Mouse (Mus musculus) heart, embryonic 15.5 days (tissue): ENCODE results near the gene Rora. TPM values are rescaled to one million over a fixed set of nuclear protein-coding genes. Genes with fewer than 3 reads are reported as not detected.
A peak's percentile ranks its signal among the peaks of the same experiment; 100 is the strongest.

Experiments
- ATAC-seq: fragments of 200-750 bp; cut with Nextera tagmentation; replicated peaks from 2 replicates; pipeline ENCODE4 v1.8.0; 2017; ENCODE audit warnings: low read depth, moderate TSS enrichment; ENCODE audit not compliant: insufficient number of reproducible peaks, insufficient read depth, low FRiP score
- H3K27ac ChIP-seq: fragments of 300-500 bp; sonication (generic); 2 replicates; pipeline ENCODE4 v1.5.1; 2015; ENCODE audit warnings: mild to moderate bottlenecking, inconsistent platforms
- H3K27me3 ChIP-seq: fragments of 300-500 bp; sonication (generic); 2 replicates; pipeline ENCODE4 v1.6.1; 2015; ENCODE audit warnings: inconsistent platforms
- H3K36me3 ChIP-seq: fragments of 300-500 bp; sonication (generic); 2 replicates; pipeline ENCODE4 v1.6.1; 2015; ENCODE audit warnings: mild to moderate bottlenecking, inconsistent platforms
- H3K4me1 ChIP-seq: fragments of 300-500 bp; sonication (generic); replicated peaks from 2 replicates; pipeline ENCODE4 v1.6.1; 2015; ENCODE audit warnings: inconsistent platforms
- H3K4me2 ChIP-seq: fragments of 300-500 bp; sonication (generic); 2 replicates; pipeline ENCODE4 v1.6.1; 2015; ENCODE audit warnings: inconsistent platforms, mild to moderate bottlenecking, moderate library complexity
- H3K4me3 ChIP-seq: fragments of 300-500 bp; sonication (generic); 2 replicates; pipeline ENCODE4 v1.5.1; 2015; ENCODE audit warnings: mild to moderate bottlenecking, inconsistent platforms
- H3K9ac ChIP-seq: fragments of 300-500 bp; sonication (generic); 2 replicates; pipeline ENCODE4 v1.6.1; 2015; ENCODE audit warnings: mild to moderate bottlenecking, inconsistent platforms
- H3K9me3 ChIP-seq: fragments of 300-500 bp; sonication (generic); replicated peaks from 2 replicates; pipeline ENCODE4 v1.6.1; 2016; ENCODE audit warnings: inconsistent platforms
- WGBS: fragments of 180-500 bp; shearing (Covaris S2); methylation state at CpG from one replicate; pipeline ENCODE4 v1.1.7; 2015; ENCODE audit warnings: mixed read lengths; 5-methylcytosine and 5-hydroxymethylcytosine counted together
- polyA plus RNA-seq: library from polyadenylated mRNA; unstranded; fragments of >200 nt; fragmentation: Nextera tagmentation; extraction: Ambion mirVana; gene quantifications from 2 replicates; pipeline ENCODE4 v1.2.1, GENCODE M21; 2015

Rora gene
- polyA plus RNA-seq, 1 experiment from 2014 or later: 7.3 TPM

DNA sequence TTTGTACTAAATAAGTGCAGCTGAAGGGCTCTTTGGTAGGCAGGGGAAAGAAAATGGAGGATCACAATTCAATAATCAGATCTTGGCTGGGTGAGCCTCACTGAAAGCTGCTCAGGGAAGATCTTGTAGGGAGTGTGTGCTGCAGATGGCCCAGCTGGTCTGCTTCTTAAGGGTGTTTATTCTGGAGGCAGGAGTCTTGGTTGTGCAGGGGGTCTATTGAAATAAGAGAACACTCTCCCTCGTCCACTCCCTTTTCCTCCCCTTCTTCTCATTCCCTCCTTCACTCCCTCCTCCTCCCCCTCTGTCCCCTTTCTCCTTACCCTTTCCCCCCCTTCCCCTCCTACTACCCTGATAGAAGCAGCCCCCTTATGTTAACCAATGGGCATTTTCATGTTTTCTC lies 167.8 kb downstream of the Rora start:
- Histone ChIP-seq H3K9me3 (no peaks in the 10 kb centered on the region), H3K27ac (no peak overlapping the region), H3K36me3 (no peaks in the 10 kb centered on the region), H3K4me3 (no peak overlapping the region), H3K4me2 (no peak overlapping the region), H3K27me3 (no peaks in the 10 kb centered on the region), H3K4me1 (no peaks in the 10 kb centered on the region), H3K9ac (no peak overlapping the region)
- ATAC-seq: no peak
- WGBS: 59% methylated on average over 1 of the region's 1 CpGs

- Histone ChIP-seq H3K27me3 (no peaks in the 10 kb centered on the region), H3K9ac (no peak overlapping the region), H3K36me3 (no peaks in the 10 kb centered on the region), H3K4me2 (no peak overlapping the region), H3K9me3 (no peaks in the 10 kb centered on the region), H3K4me3 (no peak overlapping the region), H3K4me1 (no peaks in the 10 kb centered on the region), H3K27ac (no peak overlapping the region)
- ATAC-seq: no peak
- 90% methylated on average over 5 of the region's 5 CpGs for WGBS
These were observed 169.7 kb downstream of the Rora start for GRCm38 (mm10) chr9:68823292-68823691.

GRCm38 (mm10) chr9:68825107-68825506 lies 171.5 kb downstream of the Rora start:
- Histone ChIP-seq H3K27me3 (no peaks in the 10 kb centered on the region), H3K27ac (no peak overlapping the region), H3K4me2 (no peak overlapping the region), H3K4me1 (no peaks in the 10 kb centered on the region), H3K4me3 (no peak overlapping the region), H3K36me3 (no peaks in the 10 kb centered on the region), H3K9ac (no peak overlapping the region), H3K9me3 (no peaks in the 10 kb centered on the region)
- WGBS: 72% methylated on average over 4 of the region's 4 CpGs
- ATAC-seq: no peak

GRCm38 (mm10) chr9:68825841-68826240 lies 172.3 kb downstream of the Rora start:
- no peak for ATAC-seq
- Histone ChIP-seq H3K27me3 (no peaks in the 10 kb centered on the region), H3K9me3 (no peaks in the 10 kb centered on the region), H3K4me3 (no peak overlapping the region), H3K9ac (no peak overlapping the region), H3K4me1 (no peaks in the 10 kb centered on the region), H3K36me3 (no peaks in the 10 kb centered on the region), H3K4me2 (no peak overlapping the region), H3K27ac (no peak overlapping the region)
- WGBS: 87% methylated on average over 3 of the region's 3 CpGs

- ATAC-seq: no peak
- no peaks in the 10 kb centered on the region for H3K9me3 ChIP-seq
- no peaks in the 10 kb centered on the region for H3K4me1 ChIP-seq
- 61% methylated on average over 3 of the region's 3 CpGs for WGBS
- H3K4me3 ChIP-seq: no peak overlapping the region
- H3K36me3 ChIP-seq: no peaks in the 10 kb centered on the region
- no peak overlapping the region for H3K9ac ChIP-seq
- no peak overlapping the region for H3K4me2 ChIP-seq
- H3K27me3 ChIP-seq: no peaks in the 10 kb centered on the region
- H3K27ac ChIP-seq: no peak overlapping the region
These were observed 173.9 kb downstream of the Rora start for GRCm38 (mm10) chr9:68827441-68827840.

DNA sequence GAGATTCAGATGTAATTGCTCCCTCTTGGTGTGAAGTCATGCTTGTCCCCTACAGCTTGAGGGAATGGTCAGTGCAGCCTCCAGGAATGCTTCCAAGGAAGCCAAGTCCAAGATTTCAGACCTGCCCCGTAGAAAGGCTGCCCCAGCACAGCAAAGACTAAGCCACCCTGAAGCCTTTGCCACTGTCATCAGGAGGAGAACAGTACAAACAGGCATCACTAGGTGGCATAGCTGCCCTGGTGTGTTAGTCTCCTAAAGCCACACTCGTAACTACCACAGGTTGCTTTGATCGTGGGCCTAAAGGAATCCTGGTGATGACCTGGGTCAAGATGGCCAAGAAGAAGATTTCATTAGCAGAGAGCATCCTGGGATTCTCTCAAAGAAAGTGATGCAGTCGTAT lies 176.3 kb downstream of the Rora start:
- no peaks in the 10 kb centered on the region for H3K27me3 ChIP-seq
- H3K9ac ChIP-seq: no peak overlapping the region
- H3K4me3 ChIP-seq: no peak overlapping the region
- no peak for ATAC-seq
- H3K4me2 ChIP-seq: no peak overlapping the region
- WGBS: 64% methylated on average over 4 of the region's 4 CpGs
- no peaks in the 10 kb centered on the region for H3K9me3 ChIP-seq
- no peaks in the 10 kb centered on the region for H3K36me3 ChIP-seq
- no peak overlapping the region for H3K27ac ChIP-seq
- no peaks in the 10 kb centered on the region for H3K4me1 ChIP-seq

GRCm38 (mm10) chr9:68833323-68833722 lies 179.7 kb downstream of the Rora start:
- no peak for ATAC-seq
- H3K9ac ChIP-seq: no peak overlapping the region
- H3K4me1 ChIP-seq: no peaks in the 10 kb centered on the region
- no peaks in the 10 kb centered on the region for H3K9me3 ChIP-seq
- no peak overlapping the region for H3K27ac ChIP-seq
- H3K36me3 ChIP-seq: no peaks in the 10 kb centered on the region
- WGBS: 85% methylated on average over 6 of the region's 6 CpGs
- no peaks in the 10 kb centered on the region for H3K27me3 ChIP-seq
- H3K4me3 ChIP-seq: no peak overlapping the region
- no peak overlapping the region for H3K4me2 ChIP-seq

GRCm38 (mm10) chr9:68835037-68835649 lies 181.6 kb downstream of the Rora start:
- Histone ChIP-seq H3K9ac (no peak overlapping the region), H3K36me3 (no peaks in the 10 kb centered on the region), H3K4me1 (no peaks in the 10 kb centered on the region), H3K4me2 (no peak overlapping the region), H3K27me3 (no peaks in the 10 kb centered on the region), H3K27ac (no peak overlapping the region), H3K4me3 (no peak overlapping the region), H3K9me3 (no peaks in the 10 kb centered on the region)
- 72% methylated on average over 7 of the region's 7 CpGs for WGBS
- no peak for ATAC-seq

DNA sequence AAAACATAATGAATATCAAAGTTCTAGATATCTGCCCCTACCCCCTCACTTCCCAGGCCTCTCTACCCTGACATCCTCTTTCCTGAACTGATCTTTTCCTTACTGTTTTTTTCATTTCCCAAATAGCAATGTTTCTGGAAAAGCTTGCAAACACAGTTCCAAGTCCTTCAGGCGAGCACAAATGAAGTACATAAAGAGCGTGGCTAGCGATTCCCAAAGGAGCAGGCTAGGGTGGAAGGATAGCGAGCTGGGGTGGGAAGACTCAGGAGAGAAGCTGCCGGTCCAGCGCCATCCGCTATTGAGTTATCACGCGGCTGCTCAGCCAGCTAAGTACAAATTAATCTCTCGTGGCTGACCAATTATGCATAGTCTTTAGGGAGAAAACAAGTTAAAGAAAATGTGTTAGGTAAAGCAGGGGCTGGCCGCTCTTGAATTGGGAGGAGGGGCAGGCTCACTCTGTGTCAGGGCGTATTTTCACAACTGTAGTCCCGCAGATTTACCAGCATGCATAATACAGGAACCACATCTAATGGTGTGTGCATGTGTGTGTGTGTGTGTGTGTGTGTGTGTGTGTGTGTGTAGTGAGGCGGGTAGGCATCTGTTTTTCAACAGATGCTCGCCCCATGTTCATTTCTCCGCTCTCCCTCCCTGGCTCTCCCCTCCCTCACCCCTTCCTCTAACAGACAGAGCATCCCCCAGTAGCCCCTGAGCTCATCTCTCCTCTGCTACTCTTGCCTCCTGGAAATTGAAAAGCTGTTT lies 188.7 kb downstream of the Rora start:
- 82% methylated on average over 16 of the region's 16 CpGs for WGBS
- no peaks in the 10 kb centered on the region for H3K9me3 ChIP-seq
- H3K4me3 ChIP-seq: no peak overlapping the region
- H3K36me3 ChIP-seq: no peaks in the 10 kb centered on the region
- no peak for ATAC-seq
- no peak overlapping the region for H3K27ac ChIP-seq
- no peak overlapping the region for H3K9ac ChIP-seq
- H3K4me1 ChIP-seq: no peaks in the 10 kb centered on the region
- H3K4me2 ChIP-seq: no peak overlapping the region
- H3K27me3 ChIP-seq: no peaks in the 10 kb centered on the region

- H3K4me1 ChIP-seq: no peaks in the 10 kb centered on the region
- no peak overlapping the region for H3K4me3 ChIP-seq
- ATAC-seq: no peak
- no peak overlapping the region for H3K9ac ChIP-seq
- no peaks in the 10 kb centered on the region for H3K36me3 ChIP-seq
- no peak overlapping the region for H3K4me2 ChIP-seq
- H3K9me3 ChIP-seq: no peaks in the 10 kb centered on the region
- 46% methylated on average over 2 of the region's 2 CpGs for WGBS
- no peak overlapping the region for H3K27ac ChIP-seq
- H3K27me3 ChIP-seq: no peaks in the 10 kb centered on the region
These were observed 192.0 kb downstream of the Rora start for GRCm38 (mm10) chr9:68845556-68845955.

- Histone ChIP-seq H3K4me2 (no peak overlapping the region), H3K9ac (no peak overlapping the region), H3K4me3 (no peak overlapping the region), H3K9me3 (no peaks in the 10 kb centered on the region), H3K36me3 (no peaks in the 10 kb centered on the region), H3K27me3 (no peaks in the 10 kb centered on the region), H3K4me1 (peaks cover 7% of the 10 kb centered on the region), H3K27ac (no peak overlapping the region)
- 76% methylated on average over 5 of the region's 5 CpGs for WGBS
- ATAC-seq: no peak
These were observed 196.7 kb downstream of the Rora start for GRCm38 (mm10) chr9:68850321-68850720.

GRCm38 (mm10) chr9:68852201-68852600 lies 198.6 kb downstream of the Rora start:
- Histone ChIP-seq H3K36me3 (no peaks in the 10 kb centered on the region), H3K4me1 (peaks cover 7% of the 10 kb centered on the region), H3K27ac (peak overlapping the region; percentile 45; the same call in 1 of the 2 replicates), H3K9me3 (no peaks in the 10 kb centered on the region), H3K27me3 (no peaks in the 10 kb centered on the region), H3K4me2 (no peak overlapping the region), H3K9ac (no peak overlapping the region), H3K4me3 (no peak overlapping the region)
- WGBS: 42% methylated on average over 4 of the region's 4 CpGs
- peak; percentile 60; the same call in 1 of the 2 replicates for ATAC-seq
